Mouse (Mus musculus) liver, embryonic 14.5 days (tissue): Measurements from ENCODE around the gene Nap1l4. TPM values are rescaled to one million over a fixed set of nuclear protein-coding genes. Genes with fewer than 3 reads are reported as not detected.

Experiments used
- ATAC-seq: fragments of 200-750 bp; cut with Nextera tagmentation; 2 replicates; pipeline ENCODE4 v1.8.0; 2017; ENCODE audit warnings: moderate number of reproducible peaks, mild to moderate bottlenecking, moderate library complexity; ENCODE audit not compliant: insufficient read depth
- DNase-seq, 3 experiments: peaks; one replicate each; pipeline ENCODE4 v3.0.0-alpha.2; 2012 to 2013; ENCODE audit warnings: low read depth in 3 of 3, low spot score in 3 of 3
- H3K27ac ChIP-seq: fragments of 300-500 bp; sonication (generic); 2 replicates; pipeline ENCODE4 v1.5.1; 2014; ENCODE audit warnings: moderate library complexity, mild to moderate bottlenecking, control low read depth, inconsistent platforms
- H3K27me3 ChIP-seq: fragments of 300-500 bp; sonication (generic); 2 replicates; pipeline ENCODE4 v1.6.1; 2014; ENCODE audit warnings: mild to moderate bottlenecking, low read length, moderate library complexity; ENCODE audit not compliant: control insufficient read depth, insufficient read depth
- H3K36me3 ChIP-seq: fragments of 300-500 bp; sonication (generic); replicated peaks from 2 replicates; pipeline ENCODE4 v1.6.1; 2014; ENCODE audit warnings: low read depth; ENCODE audit not compliant: control insufficient read depth, insufficient read depth
- H3K4me1 ChIP-seq, 2 experiments: fragments of 200-500 bp in 1 of 2; fragments of 300-500 bp in 1 of 2; sonication (generic) in 1 of 2; replicated peaks; 2 replicates each; pipeline ENCODE4 v1.6.1; 2012 to 2014; ENCODE audit warnings: antibody characterized with exemption in 1 of 2, inconsistent platforms in 1 of 2, low read length in 1 of 2; ENCODE audit not compliant: control insufficient read depth in 2 of 2, insufficient read depth in 2 of 2
- H3K4me2 ChIP-seq: fragments of 300-500 bp; sonication (generic); 2 replicates; pipeline ENCODE4 v1.6.1; 2014; ENCODE audit warnings: low read depth, mild to moderate bottlenecking, control low read depth, moderate library complexity
- H3K4me3 ChIP-seq, 2 experiments: fragments of 200-500 bp in 1 of 2; fragments of 300-500 bp in 1 of 2; sonication (generic) in 1 of 2; 2 replicates each; pipeline ENCODE4 v1.5.1; 2012 to 2014; ENCODE audit warnings: low read depth in 2 of 2, low read length in 2 of 2, mild to moderate bottlenecking in 2 of 2, control low read depth in 1 of 2, inconsistent platforms in 1 of 2, moderate library complexity in 1 of 2; ENCODE audit not compliant: insufficient read depth in 1 of 2
- H3K9ac ChIP-seq: fragments of 300-500 bp; sonication (generic); replicated peaks from 2 replicates; pipeline ENCODE4 v1.6.1; 2014; ENCODE audit warnings: mild to moderate bottlenecking, control low read depth, moderate library complexity
- H3K9me3 ChIP-seq: fragments of 300-500 bp; sonication (generic); 2 replicates; pipeline ENCODE4 v1.6.1; 2016; ENCODE audit warnings: low read length, mixed read lengths; ENCODE audit not compliant: control insufficient read depth
- CTCF ChIP-seq: IDR thresholded peaks from 2 replicates; pipeline ENCODE4 v1.5.1; 2016; ENCODE audit warnings: antibody characterized with exemption, low read depth, control low read depth
- EP300 ChIP-seq: IDR thresholded peaks from 2 replicates; pipeline ENCODE4 v1.6.1; 2016; ENCODE audit warnings: antibody characterized with exemption, low read depth
- WGBS: fragments of 180-500 bp; shearing (Covaris S2); extraction: QIAGEN DNeasy Blood & Tissue Kit; methylation state at CpG from one replicate; pipeline ENCODE4 v1.1.7; 2014; ENCODE audit not compliant: insufficient replicate concordance; 5-methylcytosine and 5-hydroxymethylcytosine counted together
- polyA plus RNA-seq, 2 experiments: library from polyadenylated mRNA; depleted of rRNA in 1 of 2; stranded (reverse) in 1 of 2; unstranded in 1 of 2; fragments of >200 nt; fragmentation: Nextera tagmentation in 1 of 2; extraction: Ambion mirVana in 1 of 2; gene quantifications; 2 replicates each; pipeline versions ENCODE4 v1.2.1 to v1.2.3; 2012 to 2014

Nap1l4 gene
- polyA plus RNA-seq, 2 experiments = 33.7 to 54.3 TPM

GRCm38 (mm10) chr7:143533284-143533683 lies 15.6 kb downstream of the Nap1l4 start:
- H3K4me3 ChIP-seq = no peak overlapping the region
- H3K9ac ChIP-seq = no peak overlapping the region
- H3K27ac ChIP-seq = peak overlapping the region; percentile 60
- H3K36me3 ChIP-seq = peaks cover 84% of the 10 kb centered on the region
- H3K27me3 ChIP-seq = no peaks in the 10 kb centered on the region
- H3K4me2 ChIP-seq = peak overlapping the region; percentile 41
- ATAC-seq (peak; percentile 90), DNase-seq (peak; percentile 63 to 65 (median 63))
- 12% methylated on average over 2 of the region's 2 CpGs for WGBS
- peaks cover 19 to 27% of the 10 kb centered on the region in 2 experiments for H3K4me1 ChIP-seq
- no peaks in the 10 kb centered on the region for H3K9me3 ChIP-seq
- peak; percentile 89 for TF ChIP-seq EP300
- TF ChIP-seq CTCF = no peak

DNA sequence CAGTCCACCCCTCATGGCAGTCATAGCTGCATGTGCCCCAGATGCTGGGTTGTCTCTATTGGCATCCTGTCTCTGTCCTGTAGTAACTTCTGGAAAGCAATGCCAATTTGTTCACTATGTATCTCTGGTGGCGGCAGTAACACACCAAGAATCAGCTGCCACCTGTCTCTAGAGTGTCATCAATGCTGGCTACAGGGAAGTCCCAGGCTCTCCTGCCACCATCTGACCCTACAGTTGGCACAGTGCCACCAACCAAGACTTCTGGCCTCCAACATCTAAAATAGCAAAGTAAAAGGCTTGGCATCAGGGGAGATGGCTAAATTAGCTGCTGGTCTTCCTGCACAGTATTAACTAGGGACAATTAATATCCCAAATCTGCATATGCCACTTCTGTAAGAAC lies 16.5 kb downstream of the Nap1l4 start:
- ATAC-seq = no peak
- H3K27ac ChIP-seq = no peak overlapping the region
- H3K4me3 ChIP-seq = no peak overlapping the region
- TF ChIP-seq CTCF = no peak
- TF ChIP-seq EP300 = no peak
- peaks cover 82% of the 10 kb centered on the region for H3K36me3 ChIP-seq
- H3K4me2 ChIP-seq = no peak overlapping the region
- no peaks in the 10 kb centered on the region for H3K9me3 ChIP-seq
- H3K9ac ChIP-seq = no peak overlapping the region
- no peaks in the 10 kb centered on the region for H3K27me3 ChIP-seq
- H3K4me1 ChIP-seq = peaks cover 16 to 21% of the 10 kb centered on the region in 2 experiments
- WGBS = 71% methylated on average over 1 of the region's 1 CpGs
- no peak for DNase-seq

GRCm38 (mm10) chr7:143519333-143519732 lies 29.6 kb downstream of the Nap1l4 start:
- no peaks in the 10 kb centered on the region for H3K27me3 ChIP-seq
- ATAC-seq (no peak), DNase-seq (no peak)
- 77% methylated on average over 4 of the region's 4 CpGs for WGBS
- H3K4me1 ChIP-seq = no peaks in the 10 kb centered on the region
- H3K9ac ChIP-seq = no peak overlapping the region
- no peak overlapping the region for H3K4me3 ChIP-seq
- H3K9me3 ChIP-seq = no peaks in the 10 kb centered on the region
- no peak overlapping the region for H3K27ac ChIP-seq
- TF ChIP-seq CTCF (no peak), EP300 (no peak)
- H3K36me3 ChIP-seq = peaks cover 79% of the 10 kb centered on the region
- H3K4me2 ChIP-seq = no peak overlapping the region

DNA sequence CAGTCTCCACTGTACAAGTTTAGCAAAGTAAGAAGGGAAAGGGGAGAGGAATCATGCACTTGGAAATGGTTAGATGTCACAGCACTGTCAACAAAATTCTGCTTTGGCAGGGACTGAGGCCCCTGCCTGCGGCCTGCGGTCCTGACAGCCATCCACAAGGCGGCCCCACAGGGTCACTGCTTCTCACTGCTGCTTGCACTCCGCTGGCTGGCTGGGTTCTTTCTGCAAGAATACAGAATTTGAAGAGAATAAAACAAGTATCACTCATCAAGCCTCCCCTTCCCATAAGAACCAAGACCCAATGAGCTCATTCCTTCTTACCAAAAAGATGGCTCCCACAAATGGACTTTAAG lies 34.5 kb downstream of the Nap1l4 start:
- Histone ChIP-seq H3K4me3 (no peak overlapping the region), H3K36me3 (peaks cover 49% of the 10 kb centered on the region), H3K27ac (no peak overlapping the region), H3K4me2 (no peak overlapping the region), H3K9ac (no peak overlapping the region), H3K4me1 (no peaks in the 10 kb centered on the region), H3K9me3 (no peaks in the 10 kb centered on the region), H3K27me3 (no peaks in the 10 kb centered on the region)
- TF ChIP-seq CTCF = no peak
- TF ChIP-seq EP300 = no peak
- 94% methylated on average over 4 of the region's 4 CpGs for WGBS
- ATAC-seq = no peak
- no peak for DNase-seq

DNA sequence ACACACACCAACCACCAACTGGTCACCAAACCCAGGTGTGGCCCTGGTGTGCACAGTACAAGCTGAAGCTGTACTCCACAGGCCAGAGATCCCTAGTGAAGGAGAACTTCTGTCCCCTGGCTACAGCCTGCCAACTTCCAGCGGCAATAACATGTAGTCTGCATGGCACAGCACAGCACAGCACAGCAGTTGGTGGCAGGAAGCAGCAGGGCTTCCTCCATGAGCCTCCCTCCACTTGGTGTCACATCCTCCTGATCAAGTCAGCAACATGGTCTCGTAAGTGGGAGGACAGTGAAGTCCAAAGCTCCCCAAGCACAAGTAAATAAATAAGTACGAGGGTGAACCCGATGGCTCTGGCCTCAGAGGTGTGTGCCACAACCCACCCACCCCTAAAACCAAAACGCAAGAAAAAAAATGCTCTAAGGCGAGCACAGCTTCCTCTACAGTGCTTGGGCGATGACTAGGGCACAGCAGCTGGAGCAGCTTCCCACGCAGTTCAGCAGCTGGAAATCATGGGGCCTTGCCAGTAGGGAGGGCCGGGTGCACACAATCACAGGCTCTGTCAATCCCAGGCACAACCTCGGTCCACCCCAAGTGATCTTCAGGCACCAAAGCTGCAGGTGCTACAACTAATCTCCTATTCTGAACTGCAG lies 35.0 kb downstream of the Nap1l4 start:
- ATAC-seq (no peak), DNase-seq (no peak)
- Histone ChIP-seq H3K27ac (no peak overlapping the region), H3K4me2 (no peak overlapping the region), H3K36me3 (peaks cover 44% of the 10 kb centered on the region), H3K4me1 (no peaks in the 10 kb centered on the region), H3K9me3 (no peaks in the 10 kb centered on the region), H3K27me3 (no peaks in the 10 kb centered on the region), H3K4me3 (no peak overlapping the region), H3K9ac (no peak overlapping the region)
- 73% methylated on average over 10 of the region's 10 CpGs for WGBS
- no peak for TF ChIP-seq EP300
- no peak for TF ChIP-seq CTCF
